Mouse (Mus musculus): Measurements from ENCODE around the gene Clpsl2. TPM values are rescaled to one million over a fixed set of nuclear protein-coding genes. Genes with fewer than 3 reads are reported as not detected.

Clpsl2 gene
- total RNA-seq, 2 experiments from 2014 or later: not detected

Small RNAs within 50 kb of the gene (microRNA-seq; reads per million reads assigned to microRNA genes)
- gene Gm25195 (not detected), gene Mir6969 (not detected)

Other genes with a start within 250 kb of the Clpsl2 start
- 10 to 100 TPM; 24.9 to 25.4 TPM for gene Fance, start 235.9 kb upstream of the Clpsl2 start, total RNA-seq (2021)
- 100 to 1,000 TPM; 919 to 955 TPM for gene Rpl10a, start 220.9 kb upstream of the Clpsl2 start, total RNA-seq (2021)
- gene Tead3, start 198.6 kb upstream of the Clpsl2 start, total RNA-seq (2021): 10 to 100 TPM; 24.3 to 24.6 TPM
- under 1 TPM; 0.47 to 0.57 TPM for gene Tulp1, start 184.2 kb upstream of the Clpsl2 start, total RNA-seq (2021)
- 10 to 100 TPM; 11.5 to 12.0 TPM for gene Fkbp5, start 31.9 kb upstream of the Clpsl2 start, total RNA-seq (2021)
- not detected for gene Armc12, start 18.6 kb upstream of the Clpsl2 start, total RNA-seq (2021)
- not detected for gene Clps, start 11.4 kb downstream of the Clpsl2 start, total RNA-seq (2021)
- gene Lhfpl5, start 26.2 kb downstream of the Clpsl2 start, total RNA-seq (2021): not detected
- 10 to 100 TPM; 38.4 to 41.6 TPM for gene Srpk1, start 73.3 kb downstream of the Clpsl2 start, total RNA-seq (2021)
- 1 to 10 TPM; 2.0 to 2.3 TPM for gene Slc26a8, start 140.8 kb downstream of the Clpsl2 start, total RNA-seq (2021)
- gene Mapk14, start 141.9 kb downstream of the Clpsl2 start, total RNA-seq (2021): 10 to 100 TPM; 54.8 to 61.0 TPM
- gene AC170998.1, start 176.7 kb downstream of the Clpsl2 start, total RNA-seq (2021): 1 to 10 TPM in 1 of 2 experiments, under 1 TPM in 1; 0.81 to 1.4 TPM
- 1 to 10 TPM in 1 of 2 experiments, under 1 TPM in 1; 0.78 to 1.6 TPM for gene Mapk13, start 219.9 kb downstream of the Clpsl2 start, total RNA-seq (2021)

Data from gastrocnemius, postnatal 4 days (tissue).